Mouse (Mus musculus): ENCODE measurements at regions not wholly inside any gene's neighbourhood (a gene's known extent, or its start where the extent isn't known, plus 50 kb on each side); places are given as distances from the start of the nearest gene placed in this dataset.

DNA sequence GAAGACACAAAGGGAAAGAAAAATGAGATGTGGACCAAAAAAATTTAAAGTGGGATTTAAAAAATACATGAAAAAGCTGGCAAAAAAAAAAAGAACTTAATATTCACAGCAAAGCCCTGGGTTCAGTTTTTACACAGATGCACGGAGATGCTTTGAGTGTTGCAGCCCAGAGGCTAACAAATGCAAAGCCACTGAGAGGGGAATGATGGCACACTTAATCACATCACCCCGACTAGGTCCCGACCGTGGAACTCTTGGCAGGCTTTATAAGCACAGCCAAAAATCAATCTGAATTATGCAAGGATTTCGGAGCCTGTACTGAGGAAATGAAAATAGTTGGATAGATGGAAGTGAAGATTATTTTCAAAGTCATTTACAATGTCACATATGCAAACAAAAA, 329.6 kb downstream of the Tdrd3 start:
- TF ChIP-seq CTCF (IDR thresholded peaks at IDR 0.05; ENCODE audit: low read depth, low read length) (no peak), POLR2A (IDR thresholded peaks at IDR 0.05; ENCODE audit: extremely low read depth, insufficient read depth, low read length) (no peak)

All from liver, adult 2 months (tissue).